In genomic region chr1:187836876-187837275, GRCm38 (mm10) we compare ENCODE assay signal across 14 mouse cellular contexts.
DNase-seq lines count a peak whose midpoint lies in the region; ATAC-seq lines count a peak whose summit lies in the region.
"Had no signal": no experiment of that assay in that cellular context is flagged by ENCODE, and none has a peak within 500 bp of the region (broad histone marks: within the 10 kb centered on the region; RNA-seq: fewer than 3 reads in every experiment).

No protein-coding gene starts in this region.

- ATAC-seq in forebrain, embryonic 11.5 days (replicated peaks; ENCODE audit: low FRiP score): 0 out of 2 replicates have a peak, but pooled peaks have one; percentile 21

- H3K4me1 ChIP-seq in forebrain, embryonic 11.5 days (replicated peaks; ENCODE audit: control insufficient read depth, insufficient read depth, low read length): peaks cover 3% of the 10 kb centered on the region; the same call in 1 of the 2 replicates
- H3K4me1 ChIP-seq in forebrain, embryonic 10.5 days: peaks cover 21% of the 10 kb centered on the region
- H3K4me1 ChIP-seq: hindbrain, embryonic 13.5 days; stomach, embryonic 15.5 days had no signal

- WGBS in forebrain, embryonic 11.5 days: 12% methylated on average over 7 of the region's 7 CpGs
- 22% methylated on average over 7 of the region's 7 CpGs for WGBS in forebrain, embryonic 10.5 days

- intact Hi-C loops in heart, postnatal 10 days (cut with DNase I): no loop called here

- H3K9me3 ChIP-seq in forebrain, embryonic 11.5 days (ENCODE audit: control insufficient read depth, low read length): no peaks in the 10 kb centered on the region; the same call in 1 of the 2 replicates
- no peaks in the 10 kb centered on the region for H3K9me3 ChIP-seq in forebrain, embryonic 10.5 days
- H3K9me3 ChIP-seq: hindbrain, embryonic 13.5 days; midbrain, embryonic 12.5 days; stomach, embryonic 15.5 days had no signal

- no peak overlapping the region for H3K27ac ChIP-seq in forebrain, embryonic 11.5 days (ENCODE audit: low read depth, low read length)
- no peak overlapping the region for H3K27ac ChIP-seq in forebrain, embryonic 10.5 days
- H3K27ac ChIP-seq: hindbrain, embryonic 13.5 days; liver, embryonic 14.5 days; midbrain, embryonic 12.5 days; stomach, embryonic 15.5 days had no signal

- no peak for DNase-seq in forebrain, embryonic 11.5 days (ENCODE audit: low spot score)
- DNase-seq in forebrain, embryonic 10.5 days (ENCODE audit: extremely low spot score, low spot score): no peak
- DNase-seq in right cerebral cortex, adult 2 months (ENCODE audit: low spot score in 2 of 2): peak; percentile 9 to 16
- DNase-seq in right cerebral cortex, postnatal 14 days: no peak
- DNase-seq in heart, postnatal 10 days: peak; percentile 71 to 79
- peak; percentile 46 for DNase-seq in telencephalon, adult 2 months (ENCODE audit: low read depth, low spot score)
- no peak for DNase-seq in cerebellum, postnatal 4 days (ENCODE audit: low spot score in 2 of 2)
- DNase-seq in yolk sac, embryonic 10.5 days (ENCODE audit: low spot score): no peak
- DNase-seq: cerebellum, adult 9-10 months; kidney, postnatal 25 days had no signal

- H3K4me3 ChIP-seq in forebrain, embryonic 11.5 days (ENCODE audit: low read depth, low read length): no peak overlapping the region
- no peak overlapping the region for H3K4me3 ChIP-seq in forebrain, embryonic 10.5 days
- H3K4me3 ChIP-seq: hindbrain, embryonic 13.5 days; midbrain, embryonic 12.5 days; stomach, embryonic 15.5 days had no signal

- H3K27me3 ChIP-seq in forebrain, embryonic 11.5 days (ENCODE audit: control insufficient read depth, insufficient read depth, low read length): no peaks in the 10 kb centered on the region
- H3K27me3 ChIP-seq in forebrain, embryonic 10.5 days (ENCODE audit: poor library complexity, severe bottlenecking): peaks cover 3% of the 10 kb centered on the region; the same call in 1 of the 2 replicates
- H3K27me3 ChIP-seq: hindbrain, embryonic 13.5 days; stomach, embryonic 15.5 days had no signal

- H3K36me3 ChIP-seq in forebrain, embryonic 11.5 days (ENCODE audit: control insufficient read depth, insufficient read depth, low read length): no peaks in the 10 kb centered on the region
- H3K36me3 ChIP-seq in forebrain, embryonic 10.5 days (replicated peaks): no peaks in the 10 kb centered on the region
- H3K36me3 ChIP-seq: hindbrain, embryonic 13.5 days; midbrain, embryonic 12.5 days; stomach, embryonic 15.5 days had no signal

- H3K9ac ChIP-seq in forebrain, embryonic 11.5 days (ENCODE audit: low read length): no peak overlapping the region
- H3K9ac ChIP-seq: hindbrain, embryonic 13.5 days; liver, embryonic 14.5 days; midbrain, embryonic 12.5 days; stomach, embryonic 15.5 days had no signal

- 0 out of 2 replicates have a peak overlapping the region, but pooled peaks have one; percentile 18 for H3K4me2 ChIP-seq in forebrain, embryonic 11.5 days (ENCODE audit: low read depth, low read length, severe bottlenecking)
- H3K4me2 ChIP-seq: hindbrain, embryonic 13.5 days; midbrain, embryonic 12.5 days; stomach, embryonic 15.5 days had no signal

Comparison
In these comparisons a context has a peak if more than half of its experiments do, and no peak if none do; other contexts are left out.
1. DNase-seq: peak in right cerebral cortex, adult 2 months (2 of 2), heart, postnatal 10 days (2 of 2) and telencephalon, adult 2 months (single experiment); none in forebrain, embryonic 11.5 days (single experiment), forebrain, embryonic 10.5 days (single experiment), right cerebral cortex, postnatal 14 days (single experiment), cerebellum, postnatal 4 days (0 of 2) and yolk sac, embryonic 10.5 days (single experiment).